Mouse (Mus musculus) lung, embryonic 16.5 days (tissue): ENCODE data around the gene Arsk. TPM values are rescaled to one million over a fixed set of nuclear protein-coding genes. Genes with fewer than 3 reads are reported as not detected.

Source experiments
- ATAC-seq: fragments of 200-750 bp; cut with Nextera tagmentation; 2 replicates; pipeline ENCODE4 v1.8.0; 2017; ENCODE audit warnings: low read depth, mild to moderate bottlenecking, moderate library complexity
- H3K27ac ChIP-seq: fragments of 300-500 bp; sonication (generic); 2 replicates; pipeline ENCODE4 v1.5.1; 2014; ENCODE audit warnings: mild to moderate bottlenecking, control low read depth, low read length
- H3K27me3 ChIP-seq: fragments of 300-500 bp; sonication (generic); 2 replicates; pipeline ENCODE4 v1.6.1; 2014; ENCODE audit warnings: low read depth, low read length, mixed read lengths; ENCODE audit not compliant: control insufficient read depth, insufficient read depth
- H3K36me3 ChIP-seq: fragments of 300-500 bp; sonication (generic); 2 replicates; pipeline ENCODE4 v1.6.1; 2014; ENCODE audit warnings: low read length; ENCODE audit not compliant: control insufficient read depth, insufficient read depth
- H3K4me1 ChIP-seq: fragments of 300-500 bp; sonication (generic); replicated peaks from 2 replicates; pipeline ENCODE4 v1.6.1; 2014; ENCODE audit warnings: low read length, mixed read lengths; ENCODE audit not compliant: control insufficient read depth, insufficient read depth
- H3K4me2 ChIP-seq: fragments of 300-500 bp; sonication (generic); 2 replicates; pipeline ENCODE4 v1.6.1; 2014; ENCODE audit warnings: low read depth, low read length, control low read depth
- H3K4me3 ChIP-seq: fragments of 300-500 bp; sonication (generic); 2 replicates; pipeline ENCODE4 v1.5.1; 2014; ENCODE audit warnings: mild to moderate bottlenecking, low read length, control low read depth
- H3K9ac ChIP-seq: fragments of 300-500 bp; sonication (generic); 2 replicates; pipeline ENCODE4 v1.6.1; 2014; ENCODE audit warnings: low read length, control low read depth
- H3K9me3 ChIP-seq: fragments of 300-500 bp; sonication (generic); 2 replicates; pipeline ENCODE4 v1.6.1; 2016; ENCODE audit warnings: low read length; ENCODE audit not compliant: control insufficient read depth
- WGBS: fragments of 180-500 bp; shearing (Covaris S2); extraction: QIAGEN DNeasy Blood & Tissue Kit; methylation state at CpG from one replicate; pipeline ENCODE4 v1.1.7; 2014; 5-methylcytosine and 5-hydroxymethylcytosine counted together
- polyA plus RNA-seq: library from polyadenylated mRNA; unstranded; fragments of >200 nt; fragmentation: Nextera tagmentation; extraction: Ambion mirVana; gene quantifications from 2 replicates; pipeline ENCODE4 v1.2.1, GENCODE M21; 2015

Gene Arsk
- polyA plus RNA-seq, 1 experiment from 2014 or later: 8.3 TPM

GRCm38 (mm10) chr13:76064363-76064945 is 34.0 kb downstream of the Arsk start:
- WGBS: 74% methylated on average over 13 of the region's 13 CpGs
- no peak for ATAC-seq
- H3K9ac ChIP-seq: no peak overlapping the region
- H3K27me3 ChIP-seq: no peaks in the 10 kb centered on the region
- H3K4me1 ChIP-seq: no peaks in the 10 kb centered on the region
- H3K36me3 ChIP-seq: 0 out of 2 replicates have a peak, but pooled peaks cover 2% of the 10 kb centered on the region
- H3K9me3 ChIP-seq: no peaks in the 10 kb centered on the region
- no peak overlapping the region for H3K4me2 ChIP-seq
- H3K4me3 ChIP-seq: no peak overlapping the region
- no peak overlapping the region for H3K27ac ChIP-seq

GRCm38 (mm10) chr13:76063548-76063947 is 34.9 kb downstream of the Arsk start:
- H3K27ac ChIP-seq: no peak overlapping the region
- 0 out of 2 replicates have a peak, but pooled peaks cover 2% of the 10 kb centered on the region for H3K36me3 ChIP-seq
- H3K4me1 ChIP-seq: no peaks in the 10 kb centered on the region
- ATAC-seq: no peak
- H3K9ac ChIP-seq: no peak overlapping the region
- no peak overlapping the region for H3K4me3 ChIP-seq
- H3K4me2 ChIP-seq: no peak overlapping the region
- WGBS: 83% methylated on average over 4 of the region's 4 CpGs
- no peaks in the 10 kb centered on the region for H3K9me3 ChIP-seq
- H3K27me3 ChIP-seq: no peaks in the 10 kb centered on the region

- no peak for ATAC-seq
- 92% methylated on average over 3 of the region's 3 CpGs for WGBS
- H3K27ac ChIP-seq: no peak overlapping the region
- 0 out of 2 replicates have a peak, but pooled peaks cover 2% of the 10 kb centered on the region for H3K36me3 ChIP-seq
- no peaks in the 10 kb centered on the region for H3K9me3 ChIP-seq
- no peak overlapping the region for H3K9ac ChIP-seq
- no peak overlapping the region for H3K4me3 ChIP-seq
- H3K4me1 ChIP-seq: no peaks in the 10 kb centered on the region
- peaks cover 6% of the 10 kb centered on the region; the same call in 1 of the 2 replicates for H3K27me3 ChIP-seq
- no peak overlapping the region for H3K4me2 ChIP-seq
Measured at GRCm38 (mm10) chr13:76062569-76062968, 35.9 kb downstream of the Arsk start.

GRCm38 (mm10) chr13:76062126-76062525 is 36.3 kb downstream of the Arsk start:
- ATAC-seq: no peak
- Histone ChIP-seq H3K4me2 (no peak overlapping the region), H3K9ac (no peak overlapping the region), H3K36me3 (0 out of 2 replicates have a peak, but pooled peaks cover 2% of the 10 kb centered on the region), H3K4me1 (no peaks in the 10 kb centered on the region), H3K27me3 (peaks cover 8% of the 10 kb centered on the region; the same call in 1 of the 2 replicates), H3K9me3 (no peaks in the 10 kb centered on the region), H3K27ac (no peak overlapping the region), H3K4me3 (no peak overlapping the region)
- 82% methylated on average over 3 of the region's 3 CpGs for WGBS

GRCm38 (mm10) chr13:76059591-76059990 is 38.9 kb downstream of the Arsk start:
- Histone ChIP-seq H3K27me3 (peaks cover 31% of the 10 kb centered on the region), H3K9me3 (no peaks in the 10 kb centered on the region), H3K4me1 (peaks cover 16% of the 10 kb centered on the region), H3K4me2 (no peak overlapping the region), H3K27ac (no peak overlapping the region), H3K36me3 (no peaks in the 10 kb centered on the region), H3K4me3 (no peak overlapping the region), H3K9ac (no peak overlapping the region)
- no peak for ATAC-seq
- WGBS: 85% methylated on average over 4 of the region's 4 CpGs

GRCm38 (mm10) chr13:76057267-76058069 is 41.0 kb downstream of the Arsk start:
- no peaks in the 10 kb centered on the region for H3K36me3 ChIP-seq
- peaks cover 16% of the 10 kb centered on the region for H3K4me1 ChIP-seq
- no peak overlapping the region for H3K27ac ChIP-seq
- ATAC-seq: no peak
- WGBS: 61% methylated on average over 10 of the region's 10 CpGs
- H3K27me3 ChIP-seq: peaks cover 33% of the 10 kb centered on the region
- no peak overlapping the region for H3K4me3 ChIP-seq
- no peak overlapping the region for H3K9ac ChIP-seq
- H3K4me2 ChIP-seq: no peak overlapping the region
- H3K9me3 ChIP-seq: no peaks in the 10 kb centered on the region

- H3K4me3 ChIP-seq: peak within 1 kb of the TSS; percentile 57
- peak within 1 kb of the TSS; percentile 53 for H3K9ac ChIP-seq
- ATAC-seq: no peak
- no peak within 1 kb of the TSS for H3K27ac ChIP-seq
- peaks cover 16% of the 10 kb centered on the region for H3K4me1 ChIP-seq
- peaks cover 33% of the 10 kb centered on the region for H3K27me3 ChIP-seq
- H3K36me3 ChIP-seq: no peaks in the 10 kb centered on the region
- no peaks in the 10 kb centered on the region for H3K9me3 ChIP-seq
- 16% methylated on average over 10 of the region's 10 CpGs for WGBS
- H3K4me2 ChIP-seq: peak within 1 kb of the TSS; percentile 95
Measured at GRCm38 (mm10) chr13:76056896-76057266, 41.6 kb downstream of the Arsk start, which contains the start of gene Gpr150. TSS of gene Gpr150 (minus strand) at chr13:76056996.

GRCm38 (mm10) chr13:76056261-76056724 is 42.2 kb downstream of the Arsk start:
- Histone ChIP-seq H3K36me3 (no peaks in the 10 kb centered on the region), H3K27me3 (peaks cover 33% of the 10 kb centered on the region), H3K4me1 (peaks cover 16% of the 10 kb centered on the region), H3K9ac (peak overlapping the region; percentile 53), H3K4me3 (peak overlapping the region; percentile 57), H3K27ac (no peak overlapping the region), H3K9me3 (no peaks in the 10 kb centered on the region), H3K4me2 (peak overlapping the region; percentile 95)
- under 1% methylated on average over 34 of the region's 34 CpGs for WGBS
- peak; percentile 92 for ATAC-seq
